Mouse (Mus musculus) kidney, adult 18-20 months (tissue): ENCODE data around the gene Dusp3.

Experiments
- DNase-seq: peaks from one replicate; pipeline ENCODE4 v3.0.0; 2021

The Dusp3 gene

GRCm38 (mm10) chr11:101926951-101927589 is 59.7 kb downstream of the Dusp3 start:
- DNase-seq: no peak

- no peak for DNase-seq
Measured at GRCm38 (mm10) chr11:101925636-101926035, 61.2 kb downstream of the Dusp3 start.

GRCm38 (mm10) chr11:101924441-101924976 is 62.3 kb downstream of the Dusp3 start:
- DNase-seq: no peak

GRCm38 (mm10) chr11:101923988-101924387 is 62.8 kb downstream of the Dusp3 start:
- DNase-seq: no peak

- no peak for DNase-seq
Measured at GRCm38 (mm10) chr11:101921361-101921952, 65.4 kb downstream of the Dusp3 start.
